Mouse (Mus musculus): ENCODE measurements around the gene Amh.

GRCm38 (mm10) chr10:80845055-80845693, 40.1 kb downstream of the Amh start:
- no peak for TF ChIP-seq EP300 (IDR thresholded peaks at IDR 0.05; ENCODE audit: insufficient read depth, low read depth, low read length)
- TF ChIP-seq CTCF (IDR thresholded peaks at IDR 0.05; ENCODE audit: low read depth, low read length), result no peak

Measured in ES-Bruce4 (cell line).